Mouse (Mus musculus): ENCODE measurements at regions not wholly inside any gene's neighbourhood (a gene's known extent, or its start where the extent isn't known, plus 50 kb on each side); places are given as distances from the start of the nearest gene placed in this dataset.
"Not testable (repeated sequence)": the region's sequence is repeated elsewhere in the genome, so short reads cannot be mapped to it uniquely, and the experiment has no call there.

DNA sequence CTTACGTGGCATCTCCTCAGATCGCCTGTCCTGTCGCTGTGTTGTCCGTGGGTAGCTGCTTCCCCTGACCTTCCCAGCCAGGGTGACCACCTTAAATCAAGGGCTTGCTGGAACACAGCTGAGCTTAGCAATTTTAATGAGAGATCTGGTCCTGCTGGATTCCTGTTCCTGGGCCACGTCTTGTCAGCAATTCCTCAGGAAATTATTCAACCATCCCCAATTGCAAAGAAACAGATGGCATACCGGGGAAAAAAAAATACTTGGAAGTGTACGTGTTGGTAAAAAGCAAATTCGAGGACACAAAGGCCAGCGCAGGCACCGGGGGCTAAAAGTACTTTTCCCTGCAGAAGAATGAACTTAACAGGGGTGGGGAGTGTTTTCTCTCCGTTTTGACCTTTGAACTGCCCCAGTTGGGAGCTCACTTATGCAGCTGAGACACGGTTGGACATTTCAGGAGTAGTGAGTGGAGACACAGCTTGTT is 107.0 kb upstream of the Rhobtb1 start:
- no peak for DNase-seq

DNA sequence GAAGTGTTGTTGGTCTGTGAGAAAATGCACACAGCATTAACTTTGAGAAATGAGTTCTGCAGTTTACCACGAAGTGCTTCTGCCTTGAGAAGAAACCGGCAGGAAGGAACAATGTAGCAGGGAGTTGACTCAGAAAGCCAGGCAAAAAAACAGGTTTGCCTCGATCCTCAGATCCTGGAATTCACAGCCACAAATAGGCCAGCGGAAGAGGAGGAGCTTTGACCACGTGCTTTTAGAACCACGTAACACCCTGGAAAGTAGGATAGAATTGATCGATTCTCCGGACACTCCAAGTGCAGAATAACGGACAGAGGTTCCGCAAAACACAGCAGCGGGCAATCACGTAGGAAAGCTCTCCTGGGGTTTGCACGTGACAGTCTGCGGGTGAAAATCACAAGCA is 106.0 kb upstream of the Rhobtb1 start:
- peak; percentile 20 for DNase-seq

DNA sequence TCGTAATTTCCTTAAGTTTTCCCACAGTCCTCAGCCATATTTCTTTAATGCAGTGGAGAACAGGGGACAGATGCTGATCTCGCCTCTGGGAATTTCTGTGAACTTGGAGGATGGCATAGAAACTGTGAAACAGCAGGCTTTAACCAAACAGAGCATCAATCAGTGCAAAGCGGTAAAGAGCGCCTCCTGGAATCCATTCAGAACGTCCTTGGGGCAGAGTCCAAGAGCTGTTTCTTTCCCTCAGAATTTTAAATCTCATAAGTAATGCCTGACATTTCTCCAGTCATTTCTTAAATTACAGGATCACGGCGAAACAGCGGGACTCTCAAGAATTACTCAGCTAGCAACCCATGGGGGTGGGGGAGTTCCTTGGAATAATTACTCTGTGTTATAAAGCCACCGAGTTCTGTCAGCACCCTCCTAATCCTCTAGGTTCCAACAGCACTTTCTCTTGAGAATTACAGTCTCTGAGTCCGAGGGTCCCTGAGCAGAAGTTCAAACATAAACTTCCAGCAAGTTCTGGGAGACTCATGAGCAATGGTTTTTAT is 105.2 kb upstream of the Rhobtb1 start:
- no peak for DNase-seq

DNA sequence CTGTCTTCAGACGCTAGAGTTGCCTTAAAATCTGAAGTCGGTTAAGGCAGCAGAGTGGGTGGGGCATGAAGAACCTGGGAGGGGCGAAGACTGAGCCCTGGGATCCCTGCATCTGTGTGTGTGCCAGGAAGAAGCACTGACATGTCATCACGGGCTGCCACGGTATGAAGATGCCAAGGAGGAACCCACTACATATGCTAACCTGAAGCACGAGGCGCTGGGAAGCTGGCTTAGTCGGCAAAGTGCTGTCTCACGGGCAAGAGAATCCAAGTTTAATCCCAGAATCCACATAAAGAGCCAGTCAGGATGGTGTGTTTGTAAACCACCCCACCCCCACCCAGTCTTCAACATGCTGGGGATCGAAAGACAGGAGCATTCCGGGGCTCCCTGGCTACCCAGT is 73.2 kb upstream of the Rhobtb1 start:
- DNase-seq: no peak

DNA sequence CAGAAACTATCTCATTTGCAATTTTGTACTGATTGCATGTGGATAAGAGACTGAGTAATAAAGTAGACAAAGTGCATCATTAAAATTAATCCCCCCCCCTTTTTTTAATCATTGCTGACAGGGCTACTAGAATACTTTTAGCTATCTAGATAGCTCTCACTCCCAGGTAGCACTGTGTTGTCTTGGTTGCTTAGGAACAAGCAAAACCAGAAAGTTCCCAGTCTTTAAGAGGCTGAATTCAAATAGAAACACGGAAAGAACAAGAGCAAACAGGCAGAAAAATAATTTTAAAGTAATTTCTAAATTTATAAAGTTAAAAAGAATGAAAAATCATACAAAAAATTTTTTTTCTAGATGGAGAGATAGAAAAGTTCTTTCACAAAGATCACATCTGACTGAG is 65.0 kb upstream of the Rhobtb1 start:
- DNase-seq: no peak

DNA sequence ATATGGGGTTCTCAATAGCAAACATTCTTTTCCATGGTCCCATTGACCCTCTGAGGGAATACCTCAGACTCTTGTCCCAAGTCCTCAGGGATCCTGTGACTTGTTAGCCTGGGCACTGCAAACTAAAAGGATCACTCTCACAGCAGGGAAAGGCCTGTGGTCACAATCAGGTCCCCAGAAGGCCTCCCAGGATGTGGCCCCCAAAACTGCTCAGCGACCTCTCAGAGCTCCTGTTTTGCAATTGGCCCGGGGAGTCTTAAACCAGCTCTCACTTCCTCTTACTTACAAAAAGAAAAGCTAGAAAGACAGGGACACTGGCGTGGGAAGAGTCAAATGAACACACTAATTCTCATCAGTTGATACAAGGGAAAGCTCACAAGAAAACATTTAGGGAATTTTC is 59.4 kb upstream of the Rhobtb1 start:
- DNase-seq: no peak

DNA sequence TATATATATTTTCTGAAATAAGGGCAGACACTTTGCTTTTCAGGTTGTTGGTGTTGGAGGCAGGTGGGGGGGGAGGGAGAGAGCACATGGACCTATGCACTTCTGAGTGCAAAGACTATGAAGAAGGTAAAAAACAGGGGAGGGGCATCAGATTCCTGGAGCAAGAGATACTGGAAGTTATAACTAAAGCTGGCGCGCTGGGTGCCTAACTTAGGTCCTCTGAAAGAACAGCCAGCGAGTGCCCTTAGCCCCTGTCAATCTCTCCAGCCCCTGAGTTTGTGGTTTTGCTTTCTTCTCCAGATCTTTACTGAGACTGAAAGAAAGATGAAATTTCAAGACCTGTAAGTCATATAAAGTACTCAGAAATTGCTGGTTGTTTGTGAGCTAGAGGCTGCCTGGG is 51.2 kb upstream of the Rhobtb1 start:
- DNase-seq: no peak

DNA sequence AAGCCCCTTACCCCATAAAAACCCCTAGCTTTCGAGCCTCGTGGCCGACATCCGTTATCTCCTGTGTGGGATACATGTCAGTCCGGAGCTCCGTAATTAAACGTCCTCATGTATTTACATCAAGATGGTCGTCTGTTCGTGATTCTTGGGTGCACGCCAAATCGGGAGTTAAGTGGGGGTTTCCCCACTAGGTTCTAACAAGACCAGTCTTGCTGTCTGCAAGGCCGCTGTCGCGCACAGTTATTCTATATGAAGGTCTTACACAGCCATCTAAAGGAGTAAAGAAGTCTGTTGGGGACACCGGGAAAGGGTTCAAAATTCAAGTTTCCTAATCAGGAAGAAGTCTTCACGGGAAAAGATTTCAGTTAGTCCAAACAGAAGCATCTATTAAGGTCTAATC is 50.5 kb upstream of the Rhobtb1 start:
- DNase-seq: not testable (repeated sequence)

All from gastrocnemius, postnatal 25 days (tissue).